Mouse (Mus musculus) liver, embryonic 13.5 days (tissue): ENCODE measurements around the gene Ina. TPM values are rescaled to one million over a fixed set of nuclear protein-coding genes. Genes with fewer than 3 reads are reported as not detected.

Source experiments
- ATAC-seq: fragments of 200-750 bp; cut with Nextera tagmentation; 2 replicates; pipeline ENCODE4 v1.8.0; 2017; ENCODE audit warnings: low read depth, mild to moderate bottlenecking, moderate number of reproducible peaks, moderate library complexity
- DNase-seq: peaks from one replicate; pipeline ENCODE4 v3.0.0; 2022
- H3K27ac ChIP-seq: fragments of 300-500 bp; sonication (generic); 2 replicates; pipeline ENCODE4 v1.5.1; 2015; ENCODE audit warnings: moderate library complexity, mild to moderate bottlenecking, inconsistent platforms
- H3K27me3 ChIP-seq: fragments of 300-500 bp; sonication (generic); 2 replicates; pipeline ENCODE4 v1.6.1; 2015; ENCODE audit warnings: mild to moderate bottlenecking, inconsistent platforms
- H3K36me3 ChIP-seq: fragments of 300-500 bp; sonication (generic); 2 replicates; pipeline ENCODE4 v1.6.1; 2015; ENCODE audit warnings: mild to moderate bottlenecking, inconsistent platforms
- H3K4me1 ChIP-seq: fragments of 300-500 bp; sonication (generic); replicated peaks from 2 replicates; pipeline ENCODE4 v1.6.1; 2015; ENCODE audit warnings: inconsistent platforms
- H3K4me2 ChIP-seq: fragments of 300-500 bp; sonication (generic); 2 replicates; pipeline ENCODE4 v1.6.1; 2015; ENCODE audit warnings: inconsistent platforms, mild to moderate bottlenecking, moderate library complexity
- H3K4me3 ChIP-seq: fragments of 300-500 bp; sonication (generic); replicated peaks from 2 replicates; pipeline ENCODE4 v1.5.1; 2015; ENCODE audit warnings: mild to moderate bottlenecking, inconsistent platforms
- H3K9ac ChIP-seq: fragments of 300-500 bp; sonication (generic); 2 replicates; pipeline ENCODE4 v1.6.1; 2015; ENCODE audit warnings: mild to moderate bottlenecking, inconsistent platforms
- H3K9me3 ChIP-seq: fragments of 300-500 bp; sonication (generic); replicated peaks from 2 replicates; pipeline ENCODE4 v1.6.1; 2016; ENCODE audit warnings: inconsistent platforms
- WGBS: fragments of 180-500 bp; shearing (Covaris S2); methylation state at CpG from one replicate; pipeline ENCODE4 v1.1.7; 2015; ENCODE audit not compliant: insufficient replicate concordance; 5-methylcytosine and 5-hydroxymethylcytosine counted together
- polyA plus RNA-seq: library from polyadenylated mRNA; unstranded; fragments of >200 nt; fragmentation: Nextera tagmentation; extraction: Ambion mirVana; gene quantifications from 2 replicates; pipeline ENCODE4 v1.2.1, GENCODE M21; 2015

Ina gene
- polyA plus RNA-seq, 1 experiment from 2014 or later = 0.71 TPM

- peak; percentile 87 for DNase-seq
- under 1% methylated on average over 63 of the region's 72 CpGs for WGBS
- H3K27ac ChIP-seq = peak overlapping the region; percentile 94
- peaks cover 27% of the 10 kb centered on the region for H3K4me1 ChIP-seq
- peak; percentile 98 for ATAC-seq
- H3K4me3 ChIP-seq = peak overlapping the region; percentile 100
- peak overlapping the region; percentile 87 for H3K4me2 ChIP-seq
- no peaks in the 10 kb centered on the region for H3K9me3 ChIP-seq
- no peaks in the 10 kb centered on the region for H3K27me3 ChIP-seq
- H3K36me3 ChIP-seq = peaks cover 31% of the 10 kb centered on the region
- H3K9ac ChIP-seq = peak overlapping the region; percentile 98
Measured at GRCm38 (mm10) chr19:47067924-47068611, 53.6 kb downstream of the Ina start.

Other genes starting within 250 kb of the Ina start
- gene Nt5c2, start 455 bp downstream of the Ina start, polyA plus RNA-seq = 61.0 and 69.1 TPM in 2 replicates
- gene Pcgf6, start 36.2 kb downstream of the Ina start, polyA plus RNA-seq = 11.3 and 13.7 TPM in 2 replicates
- 4.3 TPM in 2 replicates for gene Taf5, start 53.0 kb downstream of the Ina start, polyA plus RNA-seq
- gene Usmg5, start 75.9 kb downstream of the Ina start, polyA plus RNA-seq = 965 and 1,062 TPM in 2 replicates
- 6.5 and 6.8 TPM in 2 replicates for gene Pdcd11, start 76.1 kb downstream of the Ina start, polyA plus RNA-seq
- gene Calhm2, start 123.6 kb downstream of the Ina start, polyA plus RNA-seq = 1.6 and 1.9 TPM in 2 replicates
- gene Calhm1, start 129.6 kb downstream of the Ina start, polyA plus RNA-seq = not detected in 2 replicates
- gene Calhm3, start 143.1 kb downstream of the Ina start, polyA plus RNA-seq = not detected in 2 replicates
- gene Neurl1a, start 164.1 kb downstream of the Ina start, polyA plus RNA-seq = 1.1 and 1.3 TPM in 2 replicates